Mouse (Mus musculus): ENCODE measurements at regions not wholly inside any gene's neighbourhood (a gene's known extent, or its start where the extent isn't known, plus 50 kb on each side); places are given as distances from the start of the nearest gene placed in this dataset.

DNA sequence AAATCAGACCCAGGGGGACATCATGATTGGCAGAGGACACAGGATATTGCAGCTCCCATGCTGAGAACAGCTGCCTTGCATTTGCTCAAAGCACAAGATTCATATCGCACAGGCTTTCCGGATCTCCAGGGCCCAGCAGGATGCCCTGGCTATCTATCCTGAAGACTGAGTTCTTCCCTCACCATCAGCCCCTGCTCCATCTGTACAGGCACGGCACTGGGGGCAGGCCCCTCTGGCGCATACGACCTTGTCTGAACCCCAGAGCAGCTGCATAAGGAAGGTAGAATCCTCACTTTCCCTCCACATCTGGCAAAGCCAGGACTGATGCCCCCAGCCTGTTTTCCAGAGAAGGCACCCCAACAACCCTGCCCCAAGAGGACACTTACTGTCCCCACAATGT, 266.8 kb downstream of the Tns1 start:
- Histone ChIP-seq H3K9me3 (ENCODE audit: control insufficient read depth, low read length) (no peaks in the 10 kb centered on the region), H3K4me3 (ENCODE audit: low read depth, low read length) (no peak overlapping the region), H3K4me2 (no peak overlapping the region), H3K36me3 (ENCODE audit: control insufficient read depth, insufficient read depth, low read length) (no peaks in the 10 kb centered on the region), H3K27ac (ENCODE audit: low read depth, low read length) (no peak overlapping the region), H3K9ac (ENCODE audit: low read depth, low read length) (no peak overlapping the region), H3K4me1 (replicated peaks; ENCODE audit: control insufficient read depth, insufficient read depth, low read length) (no peaks in the 10 kb centered on the region), H3K27me3 (replicated peaks; ENCODE audit: control insufficient read depth, insufficient read depth, low read length) (no peaks in the 10 kb centered on the region)
- DNase-seq (ENCODE audit: low spot score) (no peak), ATAC-seq (replicated peaks; ENCODE audit: low FRiP score) (no peak)
- WGBS: 70% methylated on average over 5 of the region's 5 CpGs

DNA sequence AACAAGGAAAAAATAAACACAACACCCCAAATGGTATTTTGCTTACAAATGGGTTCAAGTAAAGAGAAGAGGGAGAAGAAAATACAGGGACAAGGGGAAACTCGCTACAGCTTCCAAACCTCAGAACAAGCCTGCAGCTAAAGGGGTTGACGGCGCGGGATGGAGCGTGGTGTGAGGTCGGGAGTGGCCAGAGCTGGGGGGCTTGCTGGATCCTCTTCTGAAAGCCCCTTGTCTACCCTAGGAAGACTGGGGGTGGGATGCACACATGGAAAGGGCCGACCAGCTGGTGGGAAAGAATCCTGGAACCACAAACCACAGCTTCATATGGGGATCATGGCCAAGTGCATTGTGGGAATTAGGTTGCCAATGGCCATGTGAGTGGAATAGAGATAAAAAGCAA, 267.4 kb downstream of the Tns1 start:
- H3K9me3 ChIP-seq (ENCODE audit: control insufficient read depth, low read length): no peaks in the 10 kb centered on the region
- H3K4me3 ChIP-seq (ENCODE audit: low read depth, low read length): no peak overlapping the region
- no peaks in the 10 kb centered on the region for H3K4me1 ChIP-seq (replicated peaks; ENCODE audit: control insufficient read depth, insufficient read depth, low read length)
- ATAC-seq (replicated peaks; ENCODE audit: low FRiP score): no peak
- H3K4me2 ChIP-seq: no peak overlapping the region
- H3K9ac ChIP-seq (ENCODE audit: low read depth, low read length): no peak overlapping the region
- no peak for DNase-seq (ENCODE audit: low spot score)
- H3K36me3 ChIP-seq (ENCODE audit: control insufficient read depth, insufficient read depth, low read length): no peaks in the 10 kb centered on the region
- 86% methylated on average over 7 of the region's 7 CpGs for WGBS
- H3K27me3 ChIP-seq (replicated peaks; ENCODE audit: control insufficient read depth, insufficient read depth, low read length): no peaks in the 10 kb centered on the region
- H3K27ac ChIP-seq (ENCODE audit: low read depth, low read length): no peak overlapping the region

DNA sequence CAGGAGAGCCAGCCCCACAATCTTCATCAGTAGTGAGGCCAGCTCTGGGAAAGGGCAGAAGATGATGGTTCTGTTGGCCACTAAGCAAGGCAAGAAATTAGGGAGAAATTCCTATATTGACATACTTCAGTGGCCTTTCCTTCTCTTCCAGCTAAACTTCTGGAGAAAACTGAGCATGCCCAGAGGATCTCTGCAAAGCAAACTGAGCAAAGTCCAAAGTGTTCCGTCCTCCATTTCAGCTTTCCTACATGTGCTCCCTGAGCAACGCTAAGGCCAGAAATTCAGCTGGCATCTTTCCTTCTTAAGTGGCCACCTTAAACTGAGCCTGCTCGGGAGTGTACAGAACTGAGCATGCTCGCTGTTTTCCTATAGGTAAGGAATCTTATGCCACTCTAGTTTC, 268.9 kb downstream of the Tns1 start:
- H3K36me3 ChIP-seq (ENCODE audit: control insufficient read depth, insufficient read depth, low read length): no peaks in the 10 kb centered on the region
- H3K4me1 ChIP-seq (replicated peaks; ENCODE audit: control insufficient read depth, insufficient read depth, low read length): no peaks in the 10 kb centered on the region
- no peak overlapping the region for H3K27ac ChIP-seq (ENCODE audit: low read depth, low read length)
- no peaks in the 10 kb centered on the region for H3K9me3 ChIP-seq (ENCODE audit: control insufficient read depth, low read length)
- 81% methylated on average over 4 of the region's 4 CpGs for WGBS
- ATAC-seq (replicated peaks; ENCODE audit: low FRiP score) (no peak), DNase-seq (ENCODE audit: low spot score) (no peak)
- no peaks in the 10 kb centered on the region for H3K27me3 ChIP-seq (replicated peaks; ENCODE audit: control insufficient read depth, insufficient read depth, low read length)
- no peak overlapping the region for H3K9ac ChIP-seq (ENCODE audit: low read depth, low read length)
- no peak overlapping the region for H3K4me3 ChIP-seq (ENCODE audit: low read depth, low read length)
- H3K4me2 ChIP-seq: no peak overlapping the region

DNA sequence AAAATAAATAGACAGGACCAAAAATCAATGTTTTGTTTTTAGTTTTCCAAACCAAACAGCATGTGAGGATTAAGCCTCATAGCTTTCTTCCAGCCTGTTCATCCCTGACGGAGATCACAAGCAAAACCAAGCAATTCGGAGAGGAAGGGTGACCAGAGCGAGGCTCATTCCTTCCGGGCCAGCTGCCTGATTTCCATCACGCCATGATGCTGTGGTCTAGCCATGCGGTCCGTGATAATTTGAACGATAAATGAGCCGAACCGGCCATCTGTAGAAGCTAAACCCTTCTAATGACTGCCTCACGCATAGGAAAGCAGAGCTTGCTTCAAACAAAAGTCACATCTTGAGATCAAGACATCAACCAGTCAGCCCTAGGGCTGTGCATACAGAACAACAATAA, 270.4 kb downstream of the Tns1 start:
- Histone ChIP-seq H3K9me3 (ENCODE audit: control insufficient read depth, low read length) (no peaks in the 10 kb centered on the region), H3K4me2 (no peak overlapping the region), H3K27me3 (replicated peaks; ENCODE audit: control insufficient read depth, insufficient read depth, low read length) (no peaks in the 10 kb centered on the region), H3K27ac (ENCODE audit: low read depth, low read length) (no peak overlapping the region), H3K36me3 (ENCODE audit: control insufficient read depth, insufficient read depth, low read length) (no peaks in the 10 kb centered on the region), H3K9ac (ENCODE audit: low read depth, low read length) (no peak overlapping the region), H3K4me3 (ENCODE audit: low read depth, low read length) (no peak overlapping the region), H3K4me1 (replicated peaks; ENCODE audit: control insufficient read depth, insufficient read depth, low read length) (no peaks in the 10 kb centered on the region)
- WGBS: 84% methylated on average over 11 of the region's 11 CpGs
- DNase-seq (ENCODE audit: low spot score) (no peak), ATAC-seq (replicated peaks; ENCODE audit: low FRiP score) (no peak)

DNA sequence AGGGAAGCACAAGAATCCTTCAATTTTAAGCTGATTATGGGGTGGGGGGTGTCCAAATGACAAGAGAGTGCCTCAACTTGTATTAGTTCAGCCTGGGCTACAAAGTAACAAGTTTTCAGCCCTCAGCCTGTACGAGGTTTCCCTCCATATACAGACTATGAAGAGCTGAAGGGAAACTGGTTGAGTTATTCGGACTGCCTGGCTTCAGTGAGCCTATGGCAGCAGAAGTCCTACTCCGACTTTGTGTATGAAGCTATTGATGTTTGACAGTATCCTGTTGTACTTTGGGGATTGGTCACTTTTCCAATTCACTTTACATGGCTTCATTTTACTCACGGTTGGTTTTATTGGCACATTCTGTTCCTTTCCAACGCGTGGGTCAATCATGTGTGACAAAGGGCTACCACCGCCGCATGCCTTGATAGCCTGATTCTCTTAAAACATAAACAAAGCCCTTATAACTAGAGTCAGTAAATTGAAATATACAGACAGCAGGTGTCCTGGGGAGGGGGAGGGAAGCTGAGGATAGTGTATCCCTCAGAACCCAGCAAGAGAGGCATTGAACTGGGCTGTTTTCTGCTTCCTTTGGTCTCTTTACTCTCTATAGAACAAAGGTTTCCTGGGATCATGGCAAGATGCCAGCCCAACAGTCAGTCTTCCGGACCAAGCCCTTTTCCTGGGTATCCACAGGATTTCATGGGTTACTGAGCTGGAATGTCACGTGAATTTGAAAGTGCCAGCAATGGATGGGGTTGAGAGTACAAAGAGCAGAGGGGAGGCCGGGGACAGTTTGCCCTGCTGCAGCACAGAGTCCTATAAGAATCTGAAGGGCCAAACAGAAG, 273.9 kb downstream of the Tns1 start:
- Histone ChIP-seq H3K9ac (ENCODE audit: low read depth, low read length) (no peak overlapping the region), H3K27ac (ENCODE audit: low read depth, low read length) (no peak overlapping the region), H3K27me3 (replicated peaks; ENCODE audit: control insufficient read depth, insufficient read depth, low read length) (no peaks in the 10 kb centered on the region), H3K36me3 (ENCODE audit: control insufficient read depth, insufficient read depth, low read length) (no peaks in the 10 kb centered on the region), H3K9me3 (ENCODE audit: control insufficient read depth, low read length) (no peaks in the 10 kb centered on the region), H3K4me3 (ENCODE audit: low read depth, low read length) (no peak overlapping the region), H3K4me1 (replicated peaks; ENCODE audit: control insufficient read depth, insufficient read depth, low read length) (no peaks in the 10 kb centered on the region), H3K4me2 (no peak overlapping the region)
- DNase-seq (ENCODE audit: low spot score) (no peak), ATAC-seq (replicated peaks; ENCODE audit: low FRiP score) (no peak)
- WGBS: 81% methylated on average over 11 of the region's 11 CpGs

DNA sequence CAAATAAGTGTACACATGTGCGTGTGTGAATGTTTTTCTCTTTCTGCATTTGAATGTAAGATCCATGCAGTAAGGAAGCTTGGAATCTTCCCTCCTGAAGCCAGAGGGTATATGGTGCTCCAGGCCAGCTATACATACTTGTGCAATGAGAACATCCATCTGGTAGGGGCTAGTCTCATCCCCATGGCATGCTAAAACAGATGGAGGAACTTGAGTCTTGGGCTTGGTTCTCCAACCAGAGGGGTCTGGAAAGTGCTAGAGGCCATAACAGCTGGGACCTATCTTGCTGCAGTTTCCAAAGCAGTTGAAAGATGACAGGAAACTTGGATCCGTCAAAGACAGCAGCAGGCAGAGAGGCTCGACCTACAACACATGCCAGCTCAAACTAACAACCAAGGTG, 275.9 kb downstream of the Tns1 start:
- no peak overlapping the region for H3K9ac ChIP-seq (ENCODE audit: low read depth, low read length)
- ATAC-seq (replicated peaks; ENCODE audit: low FRiP score) (no peak), DNase-seq (ENCODE audit: low spot score) (no peak)
- no peaks in the 10 kb centered on the region for H3K27me3 ChIP-seq (replicated peaks; ENCODE audit: control insufficient read depth, insufficient read depth, low read length)
- 64% methylated on average over 3 of the region's 3 CpGs for WGBS
- H3K4me1 ChIP-seq (replicated peaks; ENCODE audit: control insufficient read depth, insufficient read depth, low read length): no peaks in the 10 kb centered on the region
- H3K36me3 ChIP-seq (ENCODE audit: control insufficient read depth, insufficient read depth, low read length): no peaks in the 10 kb centered on the region
- H3K4me3 ChIP-seq (ENCODE audit: low read depth, low read length): no peak overlapping the region
- no peak overlapping the region for H3K4me2 ChIP-seq
- H3K27ac ChIP-seq (ENCODE audit: low read depth, low read length): no peak overlapping the region
- H3K9me3 ChIP-seq (ENCODE audit: control insufficient read depth, low read length): no peaks in the 10 kb centered on the region

DNA sequence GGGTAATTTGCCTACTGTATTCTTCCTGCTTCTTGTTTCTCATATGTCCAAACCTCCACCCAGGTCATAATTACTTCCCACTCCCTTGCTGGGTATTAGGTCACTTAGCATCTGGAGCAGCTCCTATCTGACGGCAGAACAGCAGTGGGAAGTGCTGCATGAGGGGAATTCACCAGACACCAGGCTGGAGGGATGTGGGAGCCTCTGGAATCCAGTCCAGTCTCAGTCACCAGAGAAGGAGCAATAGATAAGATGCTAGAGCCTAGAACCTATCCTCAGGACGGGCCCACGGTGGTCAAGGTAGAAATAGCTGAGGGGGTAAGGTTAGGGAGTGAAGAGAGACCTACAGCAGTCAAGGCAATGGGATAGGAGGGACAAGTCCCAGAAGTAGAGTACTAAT, 277.1 kb downstream of the Tns1 start:
- no peak for DNase-seq (ENCODE audit: low spot score)
- H3K27me3 ChIP-seq (replicated peaks; ENCODE audit: control insufficient read depth, insufficient read depth, low read length): no peaks in the 10 kb centered on the region
- H3K4me1 ChIP-seq (replicated peaks; ENCODE audit: control insufficient read depth, insufficient read depth, low read length): no peaks in the 10 kb centered on the region
- no peak overlapping the region for H3K4me2 ChIP-seq
- ATAC-seq (replicated peaks; ENCODE audit: low FRiP score): no peak
- H3K9me3 ChIP-seq (ENCODE audit: control insufficient read depth, low read length): no peaks in the 10 kb centered on the region
- H3K36me3 ChIP-seq (ENCODE audit: control insufficient read depth, insufficient read depth, low read length): no peaks in the 10 kb centered on the region
- no peak overlapping the region for H3K4me3 ChIP-seq (ENCODE audit: low read depth, low read length)
- WGBS: 64% methylated on average over 3 of the region's 3 CpGs
- no peak overlapping the region for H3K27ac ChIP-seq (ENCODE audit: low read depth, low read length)
- H3K9ac ChIP-seq (ENCODE audit: low read depth, low read length): no peak overlapping the region

DNA sequence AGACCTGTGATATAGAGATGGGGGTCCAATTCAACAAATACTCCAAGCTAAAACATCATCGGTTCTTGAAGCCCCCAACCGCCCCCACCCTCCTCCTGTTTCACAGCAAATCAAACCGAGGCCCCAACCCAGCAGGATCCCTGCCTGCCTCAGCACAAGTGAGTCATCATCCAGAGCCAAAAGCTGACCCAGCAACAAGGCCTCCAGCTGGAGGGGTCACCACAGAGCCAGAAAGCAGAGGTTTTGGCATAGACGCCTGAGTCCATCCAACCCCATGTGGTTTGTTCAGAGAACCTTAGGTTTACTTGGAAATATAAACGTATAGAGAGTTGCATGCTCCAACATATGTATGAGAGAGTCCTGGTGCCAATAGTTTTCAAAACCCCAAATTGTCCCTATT, 279.1 kb downstream of the Tns1 start:
- Histone ChIP-seq H3K4me2 (no peak overlapping the region), H3K9ac (ENCODE audit: low read depth, low read length) (no peak overlapping the region), H3K9me3 (ENCODE audit: control insufficient read depth, low read length) (no peaks in the 10 kb centered on the region), H3K36me3 (ENCODE audit: control insufficient read depth, insufficient read depth, low read length) (no peaks in the 10 kb centered on the region), H3K27me3 (replicated peaks; ENCODE audit: control insufficient read depth, insufficient read depth, low read length) (no peaks in the 10 kb centered on the region), H3K4me3 (ENCODE audit: low read depth, low read length) (no peak overlapping the region), H3K27ac (ENCODE audit: low read depth, low read length) (no peak overlapping the region), H3K4me1 (replicated peaks; ENCODE audit: control insufficient read depth, insufficient read depth, low read length) (no peaks in the 10 kb centered on the region)
- WGBS: 74% methylated on average over 5 of the region's 5 CpGs
- DNase-seq (ENCODE audit: low spot score): no peak
- no peak for ATAC-seq (replicated peaks; ENCODE audit: low FRiP score)

DNA sequence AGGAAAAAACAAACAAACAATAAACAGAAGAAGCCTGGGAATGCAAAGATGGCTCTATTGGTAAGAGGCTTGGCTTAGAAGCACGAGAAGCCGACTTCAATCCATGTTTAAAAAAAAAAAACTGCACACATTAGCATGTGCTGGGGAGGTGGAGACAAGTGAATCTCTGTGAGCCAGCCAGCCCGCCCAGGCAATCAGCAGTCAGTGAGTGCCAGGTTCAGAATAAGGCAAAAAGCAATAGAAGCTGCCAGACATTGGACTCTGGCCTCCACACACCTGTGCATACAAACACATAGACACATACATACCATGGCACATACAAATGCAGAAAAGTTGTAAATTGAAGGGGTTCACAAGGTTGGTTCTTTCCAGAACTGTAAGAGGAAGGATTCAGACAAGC, 279.7 kb downstream of the Tns1 start:
- H3K27me3 ChIP-seq (replicated peaks; ENCODE audit: control insufficient read depth, insufficient read depth, low read length): no peaks in the 10 kb centered on the region
- no peak for ATAC-seq (replicated peaks; ENCODE audit: low FRiP score)
- H3K27ac ChIP-seq (ENCODE audit: low read depth, low read length): no peak overlapping the region
- no peak for DNase-seq (ENCODE audit: low spot score)
- H3K4me3 ChIP-seq (ENCODE audit: low read depth, low read length): no peak overlapping the region
- H3K9ac ChIP-seq (ENCODE audit: low read depth, low read length): no peak overlapping the region
- WGBS: 81% methylated on average over 3 of the region's 3 CpGs
- H3K4me1 ChIP-seq (replicated peaks; ENCODE audit: control insufficient read depth, insufficient read depth, low read length): no peaks in the 10 kb centered on the region
- H3K9me3 ChIP-seq (ENCODE audit: control insufficient read depth, low read length): no peaks in the 10 kb centered on the region
- H3K4me2 ChIP-seq: no peak overlapping the region
- no peaks in the 10 kb centered on the region for H3K36me3 ChIP-seq (ENCODE audit: control insufficient read depth, insufficient read depth, low read length)

All from liver, embryonic 11.5 days (tissue).